Mouse (Mus musculus) myocyte (in vitro differentiated cells): ENCODE results near the gene Stpg3.

Experiments
- MYOD1 ChIP-seq, 3 experiments: IDR thresholded peaks; one replicate each; pipeline ENCODE4 v1.6.1; 2011; ENCODE audit warnings: control low read depth in 2 of 3, low read depth in 2 of 3, mild to moderate bottlenecking in 2 of 3, moderate library complexity in 1 of 3; ENCODE audit not compliant: insufficient read length in 2 of 3, control insufficient read depth in 1 of 3
- REST ChIP-seq: IDR thresholded peaks from one replicate; pipeline ENCODE4 v1.6.1; 2011; ENCODE audit warnings: mild to moderate bottlenecking, control low read depth, moderate library complexity; ENCODE audit not compliant: insufficient read depth, insufficient read length
- SRF ChIP-seq: IDR thresholded peaks from one replicate; pipeline ENCODE4 v1.6.1; 2011; ENCODE audit warnings: low read depth; ENCODE audit not compliant: control insufficient read depth, insufficient read length

- TF ChIP-seq SRF (no peak), MYOD1 (IDR thresholded peaks at IDR 0.05; ENCODE audit: control insufficient read depth in 1 of 3, insufficient read length in 2 of 3, low read depth in 2 of 3) (no peak), REST (no peak)
Observed at GRCm38 (mm10) chr2:25195211-25196156, 19.0 kb downstream of the Stpg3 start.
